Mouse (Mus musculus): ENCODE results near the gene Gm17087. TPM values are rescaled to one million over a fixed set of nuclear protein-coding genes. Genes with fewer than 3 reads are reported as not detected.

Gene Gm17087
- polyA plus RNA-seq, 2 experiments: not detected

- DNase-seq (ENCODE audit: low read depth in 3 of 3, low spot score in 3 of 3) (no peak), ATAC-seq (ENCODE audit: insufficient read depth) (peak; percentile 79)
- WGBS (ENCODE audit: insufficient replicate concordance): 30% methylated on average over 8 of the region's 8 CpGs
- Histone ChIP-seq H3K9ac (replicated peaks) (no peak overlapping the region), H3K4me1 (replicated peaks; ENCODE audit: control insufficient read depth in 2 of 2, insufficient read depth in 2 of 2, low read length in 1 of 2) (no peaks in the 10 kb centered on the region), H3K4me2 (ENCODE audit: low read depth) (no peak overlapping the region), H3K27ac (no peak overlapping the region), H3K4me3 (ENCODE audit: insufficient read depth in 1 of 2, low read depth in 2 of 2, low read length in 2 of 2) (no peak overlapping the region), H3K27me3 (ENCODE audit: control insufficient read depth, insufficient read depth, low read length) (no peaks in the 10 kb centered on the region), H3K36me3 (replicated peaks; ENCODE audit: control insufficient read depth, insufficient read depth, low read depth) (no peaks in the 10 kb centered on the region), H3K9me3 (ENCODE audit: control insufficient read depth, low read length) (no peaks in the 10 kb centered on the region)
- TF ChIP-seq EP300 (IDR thresholded peaks at IDR 0.05; ENCODE audit: low read depth) (no peak), CTCF (IDR thresholded peaks at IDR 0.05; ENCODE audit: low read depth) (no peak)
Observed at GRCm38 (mm10) chr17:8573542-8574260, 7.0 kb upstream of the Gm17087 start.

DNA sequence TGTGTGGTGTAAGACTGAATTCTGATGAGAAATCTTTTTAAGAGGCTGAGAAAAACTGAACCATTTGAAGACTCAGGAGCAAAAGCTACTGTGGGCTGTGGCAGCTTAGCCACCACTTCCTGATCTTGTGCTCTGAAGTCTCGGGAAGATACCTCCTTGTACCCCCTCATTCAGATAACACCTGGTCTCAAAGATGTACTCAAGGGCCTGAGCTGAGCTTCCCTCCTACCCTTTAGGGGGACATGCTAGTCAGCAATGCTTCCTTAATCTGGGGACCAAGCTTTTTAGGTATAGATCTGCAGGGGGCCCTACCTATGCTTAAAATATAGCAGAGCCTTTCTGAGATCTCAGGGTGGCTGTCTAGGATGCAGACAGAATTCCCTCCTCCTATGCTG, 3.9 kb downstream of the Gm17087 start:
- 15% methylated on average over 1 of the region's 1 CpGs for WGBS (ENCODE audit: insufficient replicate concordance)
- Histone ChIP-seq H3K4me2 (ENCODE audit: low read depth) (no peak overlapping the region), H3K27ac (no peak overlapping the region), H3K9ac (replicated peaks) (no peak overlapping the region), H3K4me1 (replicated peaks; ENCODE audit: control insufficient read depth in 2 of 2, insufficient read depth in 2 of 2, low read length in 1 of 2) (no peaks in the 10 kb centered on the region), H3K27me3 (ENCODE audit: control insufficient read depth, insufficient read depth, low read length) (no peaks in the 10 kb centered on the region), H3K9me3 (ENCODE audit: control insufficient read depth, low read length) (no peaks in the 10 kb centered on the region), H3K36me3 (replicated peaks; ENCODE audit: control insufficient read depth, insufficient read depth, low read depth) (no peaks in the 10 kb centered on the region), H3K4me3 (ENCODE audit: insufficient read depth in 1 of 2, low read depth in 2 of 2, low read length in 2 of 2) (no peak overlapping the region)
- ATAC-seq (ENCODE audit: insufficient read depth): no peak
- TF ChIP-seq CTCF (IDR thresholded peaks at IDR 0.05; ENCODE audit: low read depth): no peak
- DNase-seq (ENCODE audit: low read depth in 3 of 3, low spot score in 3 of 3): no peak

GRCm38 (mm10) chr17:8562101-8562885, 4.5 kb downstream of the Gm17087 start:
- ATAC-seq (ENCODE audit: insufficient read depth) (no peak), DNase-seq (ENCODE audit: low read depth in 3 of 3, low spot score in 3 of 3) (no peak)
- WGBS (ENCODE audit: insufficient replicate concordance): 49% methylated on average over 14 of the region's 14 CpGs

GRCm38 (mm10) chr17:8557926-8558325, 8.8 kb downstream of the Gm17087 start:
- Histone ChIP-seq H3K4me1 (replicated peaks; ENCODE audit: control insufficient read depth in 2 of 2, insufficient read depth in 2 of 2, low read length in 1 of 2) (no peaks in the 10 kb centered on the region), H3K4me2 (ENCODE audit: low read depth) (no peak overlapping the region), H3K27ac (no peak overlapping the region), H3K36me3 (replicated peaks; ENCODE audit: control insufficient read depth, insufficient read depth, low read depth) (no peaks in the 10 kb centered on the region), H3K4me3 (ENCODE audit: insufficient read depth in 1 of 2, low read depth in 2 of 2, low read length in 2 of 2) (no peak overlapping the region), H3K9me3 (ENCODE audit: control insufficient read depth, low read length) (no peaks in the 10 kb centered on the region), H3K9ac (replicated peaks) (no peak overlapping the region), H3K27me3 (ENCODE audit: control insufficient read depth, insufficient read depth, low read length) (no peaks in the 10 kb centered on the region)
- no peak for ATAC-seq (ENCODE audit: insufficient read depth)
- no peak for DNase-seq (ENCODE audit: low read depth in 3 of 3, low spot score in 3 of 3)
- 63% methylated on average over 8 of the region's 8 CpGs for WGBS (ENCODE audit: insufficient replicate concordance)
- TF ChIP-seq CTCF (IDR thresholded peaks at IDR 0.05; ENCODE audit: low read depth) (no peak), EP300 (IDR thresholded peaks at IDR 0.05; ENCODE audit: low read depth) (no peak)

More at GRCm38 (mm10) chr17:8562101-8562885, 4.5 kb downstream of the Gm17087 start:
- no peak overlapping the region for H3K27ac ChIP-seq
- no peak overlapping the region for H3K4me2 ChIP-seq (ENCODE audit: low read depth)
- H3K27me3 ChIP-seq (ENCODE audit: control insufficient read depth, insufficient read depth, low read length): no peaks in the 10 kb centered on the region
- H3K9me3 ChIP-seq (ENCODE audit: control insufficient read depth, low read length): no peaks in the 10 kb centered on the region
- TF ChIP-seq EP300 (IDR thresholded peaks at IDR 0.05; ENCODE audit: low read depth) (no peak), CTCF (IDR thresholded peaks at IDR 0.05; ENCODE audit: low read depth) (no peak)
- H3K4me1 ChIP-seq (replicated peaks; ENCODE audit: control insufficient read depth in 2 of 2, insufficient read depth in 2 of 2, low read length in 1 of 2): no peaks in the 10 kb centered on the region
- no peaks in the 10 kb centered on the region for H3K36me3 ChIP-seq (replicated peaks; ENCODE audit: control insufficient read depth, insufficient read depth, low read depth)
- H3K9ac ChIP-seq (replicated peaks): no peak overlapping the region
- no peak overlapping the region for H3K4me3 ChIP-seq (ENCODE audit: insufficient read depth in 1 of 2, low read depth in 2 of 2, low read length in 2 of 2)

GRCm38 (mm10) chr17:8556223-8556622, 10.5 kb downstream of the Gm17087 start:
- no peaks in the 10 kb centered on the region for H3K36me3 ChIP-seq (replicated peaks; ENCODE audit: control insufficient read depth, insufficient read depth, low read depth)
- no peaks in the 10 kb centered on the region for H3K9me3 ChIP-seq (ENCODE audit: control insufficient read depth, low read length)
- TF ChIP-seq EP300 (IDR thresholded peaks at IDR 0.05; ENCODE audit: low read depth) (no peak), CTCF (IDR thresholded peaks at IDR 0.05; ENCODE audit: low read depth) (no peak)
- H3K4me3 ChIP-seq (ENCODE audit: insufficient read depth in 1 of 2, low read depth in 2 of 2, low read length in 2 of 2): no peak overlapping the region
- DNase-seq (ENCODE audit: low read depth in 3 of 3, low spot score in 3 of 3) (no peak), ATAC-seq (ENCODE audit: insufficient read depth) (no peak)
- no peak overlapping the region for H3K27ac ChIP-seq
- WGBS (ENCODE audit: insufficient replicate concordance): 70% methylated on average over 6 of the region's 6 CpGs
- no peak overlapping the region for H3K4me2 ChIP-seq (ENCODE audit: low read depth)
- no peaks in the 10 kb centered on the region for H3K4me1 ChIP-seq (replicated peaks; ENCODE audit: control insufficient read depth in 2 of 2, insufficient read depth in 2 of 2, low read length in 1 of 2)
- no peaks in the 10 kb centered on the region for H3K27me3 ChIP-seq (ENCODE audit: control insufficient read depth, insufficient read depth, low read length)
- H3K9ac ChIP-seq (replicated peaks): no peak overlapping the region

Measured in liver, embryonic 14.5 days (tissue).